Mouse (Mus musculus) embryo, embryonic 11.5 days (tissue): Measurements from ENCODE around the gene Fcgr1.
"Not testable (repeated sequence)": the region's sequence is repeated elsewhere in the genome, so short reads cannot be mapped to it uniquely, and the experiment has no call there.

Experiments used
- DNase-seq: peaks from one replicate; pipeline ENCODE4 v3.0.0-alpha.2; 2012; ENCODE audit warnings: low read depth, low spot score

The Fcgr1 gene

GRCm38 (mm10) chr3:96249034-96249345, 44.8 kb downstream of the Fcgr1 start:
- no peak for DNase-seq

GRCm38 (mm10) chr3:96248141-96249033, 45.4 kb downstream of the Fcgr1 start:
- DNase-seq, result no peak

- no peak for DNase-seq
Measured at GRCm38 (mm10) chr3:96247356-96248140, 46.2 kb downstream of the Fcgr1 start.

GRCm38 (mm10) chr3:96246427-96246856, 47.3 kb downstream of the Fcgr1 start, which contains the start of gene Hist2h3c1:
Gene Hist2h3c1, plus strand, starts transcription at chr3:96246685.
- DNase-seq, result not testable (repeated sequence)

- DNase-seq, result not testable (repeated sequence)
Measured at GRCm38 (mm10) chr3:96246018-96246417, 47.8 kb downstream of the Fcgr1 start.

- not testable (repeated sequence) for DNase-seq
Measured at GRCm38 (mm10) chr3:96245003-96245886, 48.5 kb downstream of the Fcgr1 start, which contains the start of gene Hist2h2aa1. Gene Hist2h2aa1, plus strand, starts transcription at chr3:96245497.

GRCm38 (mm10) chr3:96243921-96244572, 49.7 kb downstream of the Fcgr1 start:
- DNase-seq, result no peak

GRCm38 (mm10) chr3:96240799-96241197, 53.0 kb downstream of the Fcgr1 start:
- no peak for DNase-seq

GRCm38 (mm10) chr3:96239949-96240798, 53.6 kb downstream of the Fcgr1 start, which contains the start of gene Hist2h2aa2:
Gene Hist2h2aa2, minus strand, starts transcription at chr3:96240276.
- DNase-seq, result not testable (repeated sequence)

- not testable (repeated sequence) for DNase-seq
Measured at GRCm38 (mm10) chr3:96238954-96239793, 54.6 kb downstream of the Fcgr1 start, which contains the start of gene Hist2h3c2. Gene Hist2h3c2, minus strand, starts transcription at chr3:96239127.

- DNase-seq, result no peak
Measured at GRCm38 (mm10) chr3:96237904-96238511, 55.8 kb downstream of the Fcgr1 start.

GRCm38 (mm10) chr3:96237335-96237903, 56.4 kb downstream of the Fcgr1 start:
- DNase-seq, result no peak

GRCm38 (mm10) chr3:96236834-96237334, 56.9 kb downstream of the Fcgr1 start:
- DNase-seq, result no peak

GRCm38 (mm10) chr3:96235836-96236235, 57.9 kb downstream of the Fcgr1 start:
- no peak for DNase-seq

- no peak for DNase-seq
Measured at GRCm38 (mm10) chr3:96234914-96235313, 58.9 kb downstream of the Fcgr1 start.
